Mouse (Mus musculus): ENCODE results near the gene Lrmp. TPM values are rescaled to one million over a fixed set of nuclear protein-coding genes. Genes with fewer than 3 reads are reported as not detected.

Gene Lrmp
- polyA plus RNA-seq, 1 experiment from 2014 or later = 6.5 TPM

- no peak overlapping the region for H3K9ac ChIP-seq (replicated peaks; ENCODE audit: low read depth, low read length)
- H3K4me3 ChIP-seq (ENCODE audit: low read depth, low read length) = no peak overlapping the region
- H3K36me3 ChIP-seq (ENCODE audit: control insufficient read depth, insufficient read depth, low read length) = no peaks in the 10 kb centered on the region
- H3K4me2 ChIP-seq (replicated peaks; ENCODE audit: low read depth, low read length) = no peak overlapping the region
- H3K27ac ChIP-seq (ENCODE audit: low read length) = no peak overlapping the region
- no peaks in the 10 kb centered on the region for H3K4me1 ChIP-seq (ENCODE audit: control insufficient read depth, insufficient read depth, low read length)
- no peaks in the 10 kb centered on the region for H3K9me3 ChIP-seq (ENCODE audit: control insufficient read depth, low read depth, low read length)
- 69% methylated on average over 4 of the region's 4 CpGs for WGBS
- no peaks in the 10 kb centered on the region for H3K27me3 ChIP-seq (ENCODE audit: control insufficient read depth, insufficient read depth, low read length)
- ATAC-seq (ENCODE audit: insufficient number of reproducible peaks, insufficient read depth, low FRiP score, low read depth) = no peak
Measured at GRCm38 (mm10) chr6:145158619-145159018, 43.2 kb downstream of the Lrmp start.

GRCm38 (mm10) chr6:145160581-145160980, 45.1 kb downstream of the Lrmp start:
- no peaks in the 10 kb centered on the region for H3K27me3 ChIP-seq (ENCODE audit: control insufficient read depth, insufficient read depth, low read length)
- no peak for ATAC-seq (ENCODE audit: insufficient number of reproducible peaks, insufficient read depth, low FRiP score, low read depth)
- H3K4me3 ChIP-seq (ENCODE audit: low read depth, low read length) = no peak overlapping the region
- no peaks in the 10 kb centered on the region for H3K36me3 ChIP-seq (ENCODE audit: control insufficient read depth, insufficient read depth, low read length)
- no peak overlapping the region for H3K4me2 ChIP-seq (replicated peaks; ENCODE audit: low read depth, low read length)
- H3K4me1 ChIP-seq (ENCODE audit: control insufficient read depth, insufficient read depth, low read length) = no peaks in the 10 kb centered on the region
- H3K9me3 ChIP-seq (ENCODE audit: control insufficient read depth, low read depth, low read length) = no peaks in the 10 kb centered on the region; the same call in 1 of the 2 replicates
- no peak overlapping the region for H3K9ac ChIP-seq (replicated peaks; ENCODE audit: low read depth, low read length)
- H3K27ac ChIP-seq (ENCODE audit: low read length) = no peak overlapping the region
- WGBS = 54% methylated on average over 5 of the region's 5 CpGs

GRCm38 (mm10) chr6:145171892-145172606, 56.6 kb downstream of the Lrmp start:
- no peak overlapping the region for H3K4me2 ChIP-seq (replicated peaks; ENCODE audit: low read depth, low read length)
- ATAC-seq (ENCODE audit: insufficient number of reproducible peaks, insufficient read depth, low FRiP score, low read depth) = no peak
- H3K9ac ChIP-seq (replicated peaks; ENCODE audit: low read depth, low read length) = no peak overlapping the region
- no peak overlapping the region for H3K27ac ChIP-seq (ENCODE audit: low read length)
- WGBS = 67% methylated on average over 14 of the region's 14 CpGs
- H3K4me1 ChIP-seq (ENCODE audit: control insufficient read depth, insufficient read depth, low read length) = peaks cover 24% of the 10 kb centered on the region; the same call in 1 of the 2 replicates
- H3K27me3 ChIP-seq (ENCODE audit: control insufficient read depth, insufficient read depth, low read length) = no peaks in the 10 kb centered on the region
- no peaks in the 10 kb centered on the region for H3K9me3 ChIP-seq (ENCODE audit: control insufficient read depth, low read depth, low read length)
- no peaks in the 10 kb centered on the region for H3K36me3 ChIP-seq (ENCODE audit: control insufficient read depth, insufficient read depth, low read length)
- H3K4me3 ChIP-seq (ENCODE audit: low read depth, low read length) = no peak overlapping the region

GRCm38 (mm10) chr6:145173781-145174191, 58.3 kb downstream of the Lrmp start:
- Histone ChIP-seq H3K9me3 (ENCODE audit: control insufficient read depth, low read depth, low read length) (no peaks in the 10 kb centered on the region), H3K9ac (replicated peaks; ENCODE audit: low read depth, low read length) (no peak overlapping the region), H3K27ac (ENCODE audit: low read length) (peak overlapping the region; percentile 36; the same call in 1 of the 2 replicates), H3K27me3 (ENCODE audit: control insufficient read depth, insufficient read depth, low read length) (no peaks in the 10 kb centered on the region), H3K4me2 (replicated peaks; ENCODE audit: low read depth, low read length) (peak overlapping the region; percentile 31), H3K4me1 (ENCODE audit: control insufficient read depth, insufficient read depth, low read length) (peaks cover 24% of the 10 kb centered on the region; the same call in 1 of the 2 replicates), H3K36me3 (ENCODE audit: control insufficient read depth, insufficient read depth, low read length) (no peaks in the 10 kb centered on the region), H3K4me3 (ENCODE audit: low read depth, low read length) (no peak overlapping the region)
- ATAC-seq (ENCODE audit: insufficient number of reproducible peaks, insufficient read depth, low FRiP score, low read depth) = peak; percentile 85
- WGBS = 3% methylated on average over 11 of the region's 11 CpGs

- no peaks in the 10 kb centered on the region for H3K9me3 ChIP-seq (ENCODE audit: control insufficient read depth, low read depth, low read length)
- no peak overlapping the region for H3K4me2 ChIP-seq (replicated peaks; ENCODE audit: low read depth, low read length)
- no peaks in the 10 kb centered on the region for H3K36me3 ChIP-seq (ENCODE audit: control insufficient read depth, insufficient read depth, low read length)
- WGBS = 36% methylated on average over 9 of the region's 9 CpGs
- peak; percentile 33; the same call in 1 of the 2 replicates for ATAC-seq (ENCODE audit: insufficient number of reproducible peaks, insufficient read depth, low FRiP score, low read depth)
- no peaks in the 10 kb centered on the region for H3K27me3 ChIP-seq (ENCODE audit: control insufficient read depth, insufficient read depth, low read length)
- no peak overlapping the region for H3K4me3 ChIP-seq (ENCODE audit: low read depth, low read length)
- H3K4me1 ChIP-seq (ENCODE audit: control insufficient read depth, insufficient read depth, low read length) = peaks cover 24% of the 10 kb centered on the region; the same call in 1 of the 2 replicates
- no peak overlapping the region for H3K9ac ChIP-seq (replicated peaks; ENCODE audit: low read depth, low read length)
- H3K27ac ChIP-seq (ENCODE audit: low read length) = no peak overlapping the region
Measured at GRCm38 (mm10) chr6:145175571-145175981, 60.1 kb downstream of the Lrmp start.

- Histone ChIP-seq H3K9me3 (ENCODE audit: control insufficient read depth, low read depth, low read length) (no peaks in the 10 kb centered on the region), H3K4me1 (ENCODE audit: control insufficient read depth, insufficient read depth, low read length) (peaks cover 24% of the 10 kb centered on the region; the same call in 1 of the 2 replicates), H3K27me3 (ENCODE audit: control insufficient read depth, insufficient read depth, low read length) (no peaks in the 10 kb centered on the region), H3K4me2 (replicated peaks; ENCODE audit: low read depth, low read length) (no peak overlapping the region), H3K4me3 (ENCODE audit: low read depth, low read length) (no peak overlapping the region), H3K36me3 (ENCODE audit: control insufficient read depth, insufficient read depth, low read length) (no peaks in the 10 kb centered on the region), H3K9ac (replicated peaks; ENCODE audit: low read depth, low read length) (no peak overlapping the region), H3K27ac (ENCODE audit: low read length) (no peak overlapping the region)
- ATAC-seq (ENCODE audit: insufficient number of reproducible peaks, insufficient read depth, low FRiP score, low read depth) = no peak
- whole genome bisulfite sequencing = 56% methylated on average over 10 of the region's 10 CpGs
Measured at GRCm38 (mm10) chr6:145176474-145176873, 61.0 kb downstream of the Lrmp start.

- no peaks in the 10 kb centered on the region for H3K9me3 ChIP-seq (ENCODE audit: control insufficient read depth, low read depth, low read length)
- 38% methylated on average over 6 of the region's 6 CpGs for WGBS
- ATAC-seq (ENCODE audit: insufficient number of reproducible peaks, insufficient read depth, low FRiP score, low read depth) = no peak
- peaks cover 7% of the 10 kb centered on the region; the same call in 1 of the 2 replicates for H3K4me1 ChIP-seq (ENCODE audit: control insufficient read depth, insufficient read depth, low read length)
- no peak overlapping the region for H3K4me3 ChIP-seq (ENCODE audit: low read depth, low read length)
- no peaks in the 10 kb centered on the region for H3K27me3 ChIP-seq (ENCODE audit: control insufficient read depth, insufficient read depth, low read length)
- H3K36me3 ChIP-seq (ENCODE audit: control insufficient read depth, insufficient read depth, low read length) = no peaks in the 10 kb centered on the region
- H3K9ac ChIP-seq (replicated peaks; ENCODE audit: low read depth, low read length) = no peak overlapping the region
- no peak overlapping the region for H3K27ac ChIP-seq (ENCODE audit: low read length)
- H3K4me2 ChIP-seq (replicated peaks; ENCODE audit: low read depth, low read length) = no peak overlapping the region
Measured at GRCm38 (mm10) chr6:145179665-145180064, 64.2 kb downstream of the Lrmp start.

- H3K27ac ChIP-seq (ENCODE audit: low read length) = no peak overlapping the region
- H3K9me3 ChIP-seq (ENCODE audit: control insufficient read depth, low read depth, low read length) = no peaks in the 10 kb centered on the region
- H3K4me3 ChIP-seq (ENCODE audit: low read depth, low read length) = no peak overlapping the region
- 58% methylated on average over 8 of the region's 8 CpGs for WGBS
- H3K9ac ChIP-seq (replicated peaks; ENCODE audit: low read depth, low read length) = no peak overlapping the region
- H3K36me3 ChIP-seq (ENCODE audit: control insufficient read depth, insufficient read depth, low read length) = no peaks in the 10 kb centered on the region
- H3K4me1 ChIP-seq (ENCODE audit: control insufficient read depth, insufficient read depth, low read length) = no peaks in the 10 kb centered on the region
- H3K27me3 ChIP-seq (ENCODE audit: control insufficient read depth, insufficient read depth, low read length) = no peaks in the 10 kb centered on the region
- no peak for ATAC-seq (ENCODE audit: insufficient number of reproducible peaks, insufficient read depth, low FRiP score, low read depth)
- no peak overlapping the region for H3K4me2 ChIP-seq (replicated peaks; ENCODE audit: low read depth, low read length)
Measured at GRCm38 (mm10) chr6:145182044-145182443, 66.6 kb downstream of the Lrmp start.

All from stomach, embryonic 14.5 days (tissue).